Mouse (Mus musculus): ENCODE measurements around the gene Ssxb10. TPM values are rescaled to one million over a fixed set of nuclear protein-coding genes. Genes with fewer than 3 reads are reported as not detected.
"Not testable (repeated sequence)": the region's sequence is repeated elsewhere in the genome, so short reads cannot be mapped to it uniquely, and the experiment has no call there.

Gene Ssxb10
- 0.17 TPM in 1 of 2 replicates, not detected in the other for polyA plus RNA-seq (2012; rRNA removed)

- H3K4me1 ChIP-seq (ENCODE audit: control insufficient read depth, insufficient read depth, low read length): no peaks in the 10 kb centered on the region
- no peak within 1 kb of the TSS for H3K4me3 ChIP-seq (ENCODE audit: control insufficient read depth, low read depth, low read length)
- no peak within 1 kb of the TSS for H3K27ac ChIP-seq (ENCODE audit: control insufficient read depth, insufficient read depth, low read depth, low read length)
- no peaks in the 10 kb centered on the region for H3K27me3 ChIP-seq (ENCODE audit: control insufficient read depth, insufficient read depth, low read length)
- H3K36me3 ChIP-seq (ENCODE audit: control insufficient read depth, insufficient read depth, low read length): no peaks in the 10 kb centered on the region
- TF ChIP-seq POLR2A (IDR thresholded peaks at IDR 0.05; ENCODE audit: control insufficient read depth, low read depth, low read length) (no peak), CTCF (IDR thresholded peaks at IDR 0.05; ENCODE audit: control insufficient read depth, insufficient read depth, insufficient replicate concordance, low read depth, low read length) (no peak)
Observed at GRCm38 (mm10) chrX:8327124-8327523, at the start of gene Ssxb10. Ssxb10 (plus strand) TSS chrX:8327424.

- Histone ChIP-seq H3K27ac (ENCODE audit: control insufficient read depth, insufficient read depth, low read depth, low read length) (no peak overlapping the region), H3K4me3 (ENCODE audit: control insufficient read depth, low read depth, low read length) (no peak overlapping the region), H3K4me1 (ENCODE audit: control insufficient read depth, insufficient read depth, low read length) (no peaks in the 10 kb centered on the region), H3K27me3 (ENCODE audit: control insufficient read depth, insufficient read depth, low read length) (no peaks in the 10 kb centered on the region), H3K36me3 (ENCODE audit: control insufficient read depth, insufficient read depth, low read length) (no peaks in the 10 kb centered on the region)
- TF ChIP-seq POLR2A (IDR thresholded peaks at IDR 0.05; ENCODE audit: control insufficient read depth, low read depth, low read length) (no peak), CTCF (IDR thresholded peaks at IDR 0.05; ENCODE audit: control insufficient read depth, insufficient read depth, insufficient replicate concordance, low read depth, low read length) (no peak)
Observed at GRCm38 (mm10) chrX:8288621-8289020, 38.6 kb upstream of the Ssxb10 start.

DNA sequence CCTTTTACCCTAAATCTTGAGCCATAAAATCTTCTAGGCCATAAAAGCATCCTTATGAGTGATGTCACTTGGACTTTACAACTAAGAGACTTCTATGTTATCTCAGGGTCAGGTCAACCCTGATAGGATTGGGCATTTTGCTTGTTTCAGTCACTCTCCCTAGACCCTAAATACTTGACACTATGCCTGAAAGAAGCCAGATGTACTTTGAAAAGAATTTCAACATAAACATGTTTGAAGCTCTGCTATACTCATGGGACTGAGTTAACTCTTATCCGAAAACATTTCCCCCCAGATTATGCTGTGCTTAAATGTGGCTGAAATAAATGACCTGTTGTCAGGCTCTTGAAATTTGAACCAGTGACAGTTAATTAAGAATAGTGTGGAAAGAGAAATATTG lies 17.9 kb upstream of the Ssxb10 start:
- no peaks in the 10 kb centered on the region for H3K27me3 ChIP-seq (ENCODE audit: control insufficient read depth, insufficient read depth, low read length)

GRCm38 (mm10) chrX:8314905-8315304 lies 12.3 kb upstream of the Ssxb10 start:
- peak; percentile 59; the same call in 1 of the 2 replicates for TF ChIP-seq CTCF (IDR thresholded peaks at IDR 0.05; ENCODE audit: control insufficient read depth, insufficient read depth, insufficient replicate concordance, low read depth, low read length)
- H3K4me1 ChIP-seq (ENCODE audit: control insufficient read depth, insufficient read depth, low read length); H3K27me3 ChIP-seq (ENCODE audit: control insufficient read depth, insufficient read depth, low read length); H3K27ac ChIP-seq (ENCODE audit: control insufficient read depth, insufficient read depth, low read depth, low read length); H3K4me3 ChIP-seq (ENCODE audit: control insufficient read depth, low read depth, low read length); H3K36me3 ChIP-seq (ENCODE audit: control insufficient read depth, insufficient read depth, low read length): not testable (repeated sequence)

More for the DNA sequence above, 17.9 kb upstream of the Ssxb10 start:
- H3K4me1 ChIP-seq (ENCODE audit: control insufficient read depth, insufficient read depth, low read length): no peaks in the 10 kb centered on the region
- TF ChIP-seq POLR2A (IDR thresholded peaks at IDR 0.05; ENCODE audit: control insufficient read depth, low read depth, low read length) (no peak), CTCF (IDR thresholded peaks at IDR 0.05; ENCODE audit: control insufficient read depth, insufficient read depth, insufficient replicate concordance, low read depth, low read length) (no peak)
- H3K36me3 ChIP-seq (ENCODE audit: control insufficient read depth, insufficient read depth, low read length): no peaks in the 10 kb centered on the region
- no peak overlapping the region for H3K27ac ChIP-seq (ENCODE audit: control insufficient read depth, insufficient read depth, low read depth, low read length)
- H3K4me3 ChIP-seq (ENCODE audit: control insufficient read depth, low read depth, low read length): no peak overlapping the region

DNA sequence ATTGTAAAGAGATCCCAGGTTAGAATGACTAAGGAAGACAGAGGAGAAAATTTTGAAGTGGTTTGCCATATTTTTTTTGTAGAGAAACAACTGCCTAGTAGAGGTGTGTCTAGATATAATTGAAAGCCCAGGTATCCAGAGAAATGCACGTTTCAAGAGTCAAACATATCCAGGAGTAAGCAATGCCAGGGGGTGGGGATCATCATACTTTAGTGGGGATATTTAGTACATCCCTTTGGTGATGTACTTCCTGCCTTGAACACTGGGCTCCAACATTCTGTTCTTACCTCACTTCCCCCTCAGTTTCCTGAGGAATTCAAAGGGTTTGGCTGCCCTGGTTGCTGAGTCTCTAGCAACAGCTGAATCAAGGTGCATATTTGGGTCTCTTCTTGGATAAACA lies 39.5 kb downstream of the Ssxb10 start, which contains the start of gene Ssxb9:
TSS of gene Ssxb9 (plus strand) at position 301 of the 400 bp plus-strand sequence.
- not testable (repeated sequence) for H3K27ac ChIP-seq (ENCODE audit: control insufficient read depth, insufficient read depth, low read depth, low read length); H3K27me3 ChIP-seq (ENCODE audit: control insufficient read depth, insufficient read depth, low read length); H3K4me3 ChIP-seq (ENCODE audit: control insufficient read depth, low read depth, low read length); H3K4me1 ChIP-seq (ENCODE audit: control insufficient read depth, insufficient read depth, low read length); H3K36me3 ChIP-seq (ENCODE audit: control insufficient read depth, insufficient read depth, low read length)

Other genes starting within 250 kb of the Ssxb10 start
- gene Was, start 236.9 kb upstream of the Ssxb10 start, polyA plus RNA-seq (2012; rRNA removed): 0.13 and 0.20 TPM in 2 replicates
- gene Wdr13, start 194.5 kb upstream of the Ssxb10 start, polyA plus RNA-seq (2012; rRNA removed): 70.5 and 78.2 TPM in 2 replicates
- 18.4 and 19.6 TPM in 2 replicates for gene Rbm3, start 181.5 kb upstream of the Ssxb10 start, polyA plus RNA-seq (2012; rRNA removed)
- 16.7 and 18.2 TPM in 2 replicates for gene Tbc1d25, start 151.2 kb upstream of the Ssxb10 start, polyA plus RNA-seq (2012; rRNA removed)
- gene Ebp, start 133.9 kb upstream of the Ssxb10 start, polyA plus RNA-seq (2012; rRNA removed): 15.2 and 20.9 TPM in 2 replicates
- gene Porcn, start 120.9 kb upstream of the Ssxb10 start, polyA plus RNA-seq (2012; rRNA removed): 14.0 and 20.0 TPM in 2 replicates
- 4.9 and 5.5 TPM in 2 replicates for gene Ftsj1, start 75.0 kb upstream of the Ssxb10 start, polyA plus RNA-seq (2012; rRNA removed)
- 19.9 and 34.6 TPM in 2 replicates for gene Slc38a5, start 56.3 kb upstream of the Ssxb10 start, polyA plus RNA-seq (2012; rRNA removed)
- gene Ssxb9, start 39.6 kb downstream of the Ssxb10 start, polyA plus RNA-seq (2012; rRNA removed): not detected in 2 replicates
- gene Ssxb1, start 85.9 kb downstream of the Ssxb10 start, polyA plus RNA-seq (2012; rRNA removed): 2.8 and 3.4 TPM in 2 replicates
- 2.4 and 3.1 TPM in 2 replicates for gene Ssxb2, start 134.3 kb downstream of the Ssxb10 start, polyA plus RNA-seq (2012; rRNA removed)
- 0.58 and 0.83 TPM in 2 replicates for gene Gm14459, start 197.5 kb downstream of the Ssxb10 start, polyA plus RNA-seq (2012; rRNA removed)
- 0.88 and 2.6 TPM in 2 replicates for gene Ssxb6, start 220.8 kb downstream of the Ssxb10 start, polyA plus RNA-seq (2012; rRNA removed)

All from testis, adult 2 months (tissue).